Mouse (Mus musculus): ENCODE measurements around the gene Lce1i. TPM values are rescaled to one million over a fixed set of nuclear protein-coding genes. Genes with fewer than 3 reads are reported as not detected.
"Not testable (repeated sequence)": the region's sequence is repeated elsewhere in the genome, so short reads cannot be mapped to it uniquely, and the experiment has no call there.

Gene Lce1i
- not detected in 2 replicates for polyA plus RNA-seq (2016; fragmentation: Nextera tagmentation; extraction: Ambion mirVana)

GRCm38 (mm10) chr3:92778799-92779198 lies at the start of gene Lce1i:
TSS of gene Lce1i (minus strand) at chr3:92778899.
- Histone ChIP-seq H3K4me1 (no peaks in the 10 kb centered on the region), H3K4me3 (no peak within 1 kb of the TSS), H3K27ac (replicated peaks) (no peak within 1 kb of the TSS), H3K36me3 (replicated peaks) (no peaks in the 10 kb centered on the region), H3K27me3 (replicated peaks; ENCODE audit: low read depth, poor library complexity, severe bottlenecking) (no peaks in the 10 kb centered on the region), H3K9me3 (no peaks in the 10 kb centered on the region)
- WGBS = 89% methylated on average over 1 of the region's 1 CpGs
- no peak for DNase-seq (ENCODE audit: low spot score)

GRCm38 (mm10) chr3:92827108-92827507 lies 48.4 kb upstream of the Lce1i start, which contains the start of gene Kprp:
TSS of gene Kprp (minus strand) at chr3:92827247.
- Histone ChIP-seq H3K4me1 (no peaks in the 10 kb centered on the region), H3K4me3 (no peak within 1 kb of the TSS), H3K36me3 (replicated peaks) (no peaks in the 10 kb centered on the region), H3K27me3 (replicated peaks; ENCODE audit: low read depth, poor library complexity, severe bottlenecking) (no peaks in the 10 kb centered on the region), H3K27ac (replicated peaks) (no peak within 1 kb of the TSS), H3K9me3 (peaks cover 7% of the 10 kb centered on the region; the same call in 1 of the 2 replicates)
- DNase-seq (ENCODE audit: low spot score) = no peak
- WGBS = 63% methylated on average over 1 of the region's 1 CpGs

- H3K4me1 ChIP-seq = no peaks in the 10 kb centered on the region
- DNase-seq (ENCODE audit: low spot score) = no peak
- WGBS = 42% methylated on average over 1 of the region's 1 CpGs
- peaks cover 7% of the 10 kb centered on the region; the same call in 1 of the 2 replicates for H3K9me3 ChIP-seq
- no peak overlapping the region for H3K4me3 ChIP-seq
- no peak overlapping the region for H3K27ac ChIP-seq (replicated peaks)
- no peaks in the 10 kb centered on the region for H3K27me3 ChIP-seq (replicated peaks; ENCODE audit: low read depth, poor library complexity, severe bottlenecking)
- no peaks in the 10 kb centered on the region for H3K36me3 ChIP-seq (replicated peaks)
Measured at GRCm38 (mm10) chr3:92825808-92826207, 47.1 kb upstream of the Lce1i start.

- not testable (repeated sequence) for DNase-seq (ENCODE audit: low spot score); H3K4me3 ChIP-seq
- 89% methylated on average over 2 of the region's 2 CpGs for WGBS
Measured at GRCm38 (mm10) chr3:92816036-92816435, 37.3 kb upstream of the Lce1i start.

GRCm38 (mm10) chr3:92815581-92815980 lies 36.9 kb upstream of the Lce1i start:
- H3K4me3 ChIP-seq = no peak overlapping the region
- 95% methylated on average over 3 of the region's 3 CpGs for WGBS
- no peak overlapping the region for H3K27ac ChIP-seq (replicated peaks)
- DNase-seq (ENCODE audit: low spot score) = no peak
- H3K9me3 ChIP-seq = no peaks in the 10 kb centered on the region
- no peaks in the 10 kb centered on the region for H3K27me3 ChIP-seq (replicated peaks; ENCODE audit: low read depth, poor library complexity, severe bottlenecking)
- H3K4me1 ChIP-seq = no peaks in the 10 kb centered on the region
- H3K36me3 ChIP-seq (replicated peaks) = no peaks in the 10 kb centered on the region

More at GRCm38 (mm10) chr3:92816036-92816435, 37.3 kb upstream of the Lce1i start:
- H3K9me3 ChIP-seq; H3K27ac ChIP-seq (replicated peaks); H3K36me3 ChIP-seq (replicated peaks); H3K27me3 ChIP-seq (replicated peaks; ENCODE audit: low read depth, poor library complexity, severe bottlenecking); H3K4me1 ChIP-seq: not testable (repeated sequence)

- H3K9me3 ChIP-seq = no peaks in the 10 kb centered on the region
- H3K4me1 ChIP-seq = no peaks in the 10 kb centered on the region
- no peaks in the 10 kb centered on the region for H3K36me3 ChIP-seq (replicated peaks)
- DNase-seq (ENCODE audit: low spot score) = no peak
- H3K4me3 ChIP-seq = no peak within 1 kb of the TSS
- H3K27me3 ChIP-seq (replicated peaks; ENCODE audit: low read depth, poor library complexity, severe bottlenecking) = no peaks in the 10 kb centered on the region
- no peak within 1 kb of the TSS for H3K27ac ChIP-seq (replicated peaks)
Measured at GRCm38 (mm10) chr3:92807791-92808190, 29.1 kb upstream of the Lce1i start, which contains the start of gene Lce1k. TSS of gene Lce1k (minus strand) at chr3:92807891.

- Histone ChIP-seq H3K27me3 (replicated peaks; ENCODE audit: low read depth, poor library complexity, severe bottlenecking) (no peaks in the 10 kb centered on the region), H3K9me3 (no peaks in the 10 kb centered on the region), H3K36me3 (replicated peaks) (no peaks in the 10 kb centered on the region), H3K27ac (replicated peaks) (no peak within 1 kb of the TSS), H3K4me3 (no peak within 1 kb of the TSS), H3K4me1 (no peaks in the 10 kb centered on the region)
- no peak for DNase-seq (ENCODE audit: low spot score)
- 92% methylated on average over 1 of the region's 1 CpGs for WGBS
Measured at GRCm38 (mm10) chr3:92790414-92790813, 11.7 kb upstream of the Lce1i start, which contains the start of gene Lce1j. TSS of gene Lce1j (minus strand) at chr3:92790514.

GRCm38 (mm10) chr3:92771573-92771972 lies 7.1 kb downstream of the Lce1i start:
- no peak overlapping the region for H3K4me3 ChIP-seq
- no peak overlapping the region for H3K27ac ChIP-seq (replicated peaks)
- H3K9me3 ChIP-seq = no peaks in the 10 kb centered on the region
- H3K27me3 ChIP-seq (replicated peaks; ENCODE audit: low read depth, poor library complexity, severe bottlenecking) = no peaks in the 10 kb centered on the region
- no peak for DNase-seq (ENCODE audit: low spot score)
- H3K4me1 ChIP-seq = no peaks in the 10 kb centered on the region
- 21% methylated on average over 3 of the region's 3 CpGs for WGBS
- H3K36me3 ChIP-seq (replicated peaks) = no peaks in the 10 kb centered on the region

GRCm38 (mm10) chr3:92764965-92765364 lies 13.7 kb downstream of the Lce1i start, which contains the start of gene Lce1h:
TSS of gene Lce1h (minus strand) at chr3:92765065.
- H3K36me3 ChIP-seq (replicated peaks) = no peaks in the 10 kb centered on the region
- 95% methylated on average over 1 of the region's 1 CpGs for WGBS

GRCm38 (mm10) chr3:92753197-92753596 lies 25.5 kb downstream of the Lce1i start:
- Histone ChIP-seq H3K27ac (replicated peaks) (no peak overlapping the region), H3K4me3 (no peak overlapping the region), H3K9me3 (no peaks in the 10 kb centered on the region), H3K27me3 (replicated peaks; ENCODE audit: low read depth, poor library complexity, severe bottlenecking) (no peaks in the 10 kb centered on the region), H3K4me1 (no peaks in the 10 kb centered on the region), H3K36me3 (replicated peaks) (no peaks in the 10 kb centered on the region)
- DNase-seq (ENCODE audit: low spot score) = no peak
- WGBS = 42% methylated on average over 3 of the region's 3 CpGs

More at GRCm38 (mm10) chr3:92764965-92765364, 13.7 kb downstream of the Lce1i start, which contains the start of gene Lce1h:
- DNase-seq (ENCODE audit: low spot score) = no peak
- Histone ChIP-seq H3K9me3 (no peaks in the 10 kb centered on the region), H3K4me1 (no peaks in the 10 kb centered on the region), H3K27me3 (replicated peaks; ENCODE audit: low read depth, poor library complexity, severe bottlenecking) (no peaks in the 10 kb centered on the region), H3K27ac (replicated peaks) (no peak within 1 kb of the TSS), H3K4me3 (no peak within 1 kb of the TSS)

GRCm38 (mm10) chr3:92752238-92752637 lies 26.5 kb downstream of the Lce1i start, which contains the start of gene Lce1g:
TSS of gene Lce1g (minus strand) at chr3:92752338.
- Histone ChIP-seq H3K27me3 (replicated peaks; ENCODE audit: low read depth, poor library complexity, severe bottlenecking) (no peaks in the 10 kb centered on the region), H3K4me1 (no peaks in the 10 kb centered on the region), H3K36me3 (replicated peaks) (no peaks in the 10 kb centered on the region), H3K4me3 (no peak within 1 kb of the TSS), H3K9me3 (no peaks in the 10 kb centered on the region), H3K27ac (replicated peaks) (no peak within 1 kb of the TSS)
- 87% methylated on average over 1 of the region's 1 CpGs for WGBS
- no peak for DNase-seq (ENCODE audit: low spot score)

- 86% methylated on average over 1 of the region's 1 CpGs for WGBS
- Histone ChIP-seq H3K27ac (replicated peaks) (no peak within 1 kb of the TSS), H3K9me3 (no peaks in the 10 kb centered on the region)
Measured at GRCm38 (mm10) chr3:92738996-92739395, 39.7 kb downstream of the Lce1i start, which contains the start of gene Gm38119. TSS of gene Gm38119 (minus strand) at chr3:92739096.

More at GRCm38 (mm10) chr3:92738996-92739395, 39.7 kb downstream of the Lce1i start, which contains the start of gene Gm38119:
- no peaks in the 10 kb centered on the region for H3K36me3 ChIP-seq (replicated peaks)
- no peak within 1 kb of the TSS for H3K4me3 ChIP-seq
- DNase-seq (ENCODE audit: low spot score) = no peak
- H3K27me3 ChIP-seq (replicated peaks; ENCODE audit: low read depth, poor library complexity, severe bottlenecking) = no peaks in the 10 kb centered on the region
- H3K4me1 ChIP-seq = no peaks in the 10 kb centered on the region
